Mouse (Mus musculus): ENCODE results near the gene Fn3k.
A peak's percentile ranks its signal among the peaks of the same experiment; 100 is the strongest.

The Fn3k gene

DNA sequence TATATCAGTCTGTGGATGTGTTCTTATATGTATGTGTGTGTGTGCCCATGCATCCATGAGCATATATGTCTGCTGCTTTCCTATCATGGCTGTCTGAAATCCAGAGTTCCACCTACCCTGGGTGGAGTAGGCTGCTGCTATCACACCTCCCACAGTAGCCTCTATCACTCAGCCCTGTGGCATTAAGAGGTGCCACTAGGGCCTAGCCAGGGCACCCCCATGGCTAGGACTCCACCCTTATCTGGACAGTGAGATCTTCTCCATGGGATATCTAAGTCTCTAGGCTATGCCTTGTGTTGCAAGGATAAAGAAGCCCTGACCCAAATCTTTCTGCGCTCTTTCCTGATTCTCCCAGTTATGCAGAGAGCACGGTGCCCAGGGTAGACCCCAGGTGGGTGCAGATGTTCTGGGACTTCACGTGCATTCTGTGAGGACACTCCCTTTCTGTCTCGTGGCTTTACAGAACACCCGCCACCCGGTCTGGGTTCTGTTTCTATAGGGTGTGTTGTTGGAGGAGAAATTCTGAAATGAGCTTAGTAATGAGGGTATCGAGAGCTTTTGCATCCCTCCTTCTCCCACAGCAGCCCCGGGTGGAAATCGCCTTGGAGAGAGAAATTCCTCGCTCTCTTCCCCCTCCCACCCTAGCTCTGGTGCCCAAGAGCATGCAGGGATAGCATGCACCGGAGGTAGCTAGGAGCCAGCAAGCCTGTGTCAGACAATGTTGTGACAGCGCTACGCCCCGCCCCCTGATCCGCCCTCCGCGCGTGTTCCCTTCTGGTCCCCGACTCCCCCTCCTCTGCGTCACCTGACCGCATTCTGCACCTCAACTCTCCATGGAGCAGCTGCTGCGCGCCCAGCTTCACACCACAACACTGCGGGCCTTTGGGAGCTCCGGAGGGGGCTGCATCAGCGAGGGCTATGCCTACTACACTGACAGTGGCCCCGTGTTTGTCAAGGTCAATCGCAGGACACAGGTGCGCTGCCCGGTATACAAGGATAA lies at the start of gene Fn3k:
Gene Fn3k (plus strand): TSS at position 758 of the 1,000 bp plus-strand sequence.
- peak; percentile 88 for DNase-seq (ENCODE audit: low spot score)

DNA sequence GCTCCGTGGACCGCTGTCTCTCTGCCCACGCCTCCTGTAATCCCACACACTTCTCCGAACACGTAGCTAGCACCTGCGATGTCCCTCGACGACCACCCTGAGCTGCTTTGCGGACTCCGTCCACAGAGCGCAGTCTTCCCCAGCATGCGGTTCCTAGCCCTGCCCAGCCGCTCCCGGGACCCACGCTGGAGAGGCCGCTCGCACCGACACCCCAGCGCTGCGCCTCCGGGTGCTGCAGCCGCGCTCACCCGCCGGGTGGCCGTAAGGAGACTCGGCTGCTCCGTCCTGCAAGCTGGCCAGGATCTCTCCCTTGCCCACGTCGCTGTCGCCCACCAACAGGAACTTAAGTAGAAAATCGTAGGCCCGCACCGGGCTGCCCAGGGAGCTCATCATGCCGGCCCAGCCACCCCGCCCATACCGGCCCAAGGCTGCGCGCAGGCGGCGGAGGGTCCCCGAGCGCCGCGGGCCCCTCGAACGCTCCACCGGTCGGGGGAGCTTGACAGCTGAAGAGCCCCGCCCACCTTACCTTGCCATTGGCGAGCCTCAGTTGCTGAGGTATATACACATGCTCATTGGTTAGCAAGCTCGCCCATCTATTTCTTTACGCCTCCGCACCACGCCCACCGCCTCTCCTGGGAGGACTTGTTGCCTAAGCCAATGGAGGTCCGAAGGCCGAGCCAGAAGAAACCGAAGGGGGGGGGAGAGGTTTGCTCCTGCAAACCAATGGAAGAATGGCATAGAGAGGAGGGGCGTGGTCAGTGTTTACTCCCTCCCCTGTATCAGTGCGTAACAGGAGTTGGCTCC lies 46.8 kb upstream of the Fn3k start, which contains the start of gene Rab40b:
Gene Rab40b (minus strand): TSS at position 502 of the 804 bp plus-strand sequence.
- DNase-seq (ENCODE audit: low spot score), result peak; percentile 95

DNA sequence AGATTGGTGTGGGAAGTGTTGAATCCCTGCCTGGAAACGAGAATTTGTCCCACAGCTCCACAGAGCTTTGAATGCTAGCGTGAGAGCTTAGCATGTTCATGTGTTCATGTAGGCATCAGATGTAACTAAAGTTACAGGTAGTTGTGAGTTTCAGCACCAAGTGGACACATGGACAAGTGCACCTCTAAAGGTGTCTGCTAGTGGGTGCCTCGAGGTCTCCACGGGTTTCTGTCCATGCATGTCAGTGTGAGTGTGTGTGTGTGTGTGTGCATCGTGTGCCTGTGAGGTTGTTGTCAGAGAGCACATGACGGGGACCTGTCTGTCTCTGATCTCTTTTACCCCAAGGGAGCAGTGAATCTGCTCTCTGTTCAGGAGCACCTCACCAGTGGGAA lies 46.2 kb upstream of the Fn3k start:
- DNase-seq (ENCODE audit: low spot score), result no peak

DNA sequence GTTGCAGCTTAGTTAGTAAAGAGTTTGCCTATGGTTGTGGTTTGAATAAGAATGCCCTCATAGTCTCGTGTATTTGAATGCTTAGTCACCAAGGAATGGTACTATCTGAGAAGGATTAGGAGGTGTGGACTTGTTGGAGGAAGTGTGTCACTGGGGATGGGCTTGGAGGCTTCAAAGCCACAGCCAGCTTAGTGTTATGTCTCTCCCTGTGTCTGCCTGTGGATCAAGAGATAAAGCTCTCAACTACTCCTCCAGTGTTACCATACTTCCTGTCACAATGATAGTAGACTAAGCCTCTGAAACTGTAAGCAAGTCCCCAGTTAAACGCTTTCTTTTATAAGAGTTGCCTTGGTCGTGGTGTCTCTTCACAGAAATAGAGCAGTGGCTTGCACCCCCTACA lies 43.9 kb upstream of the Fn3k start:
- DNase-seq (ENCODE audit: low spot score), result no peak

DNA sequence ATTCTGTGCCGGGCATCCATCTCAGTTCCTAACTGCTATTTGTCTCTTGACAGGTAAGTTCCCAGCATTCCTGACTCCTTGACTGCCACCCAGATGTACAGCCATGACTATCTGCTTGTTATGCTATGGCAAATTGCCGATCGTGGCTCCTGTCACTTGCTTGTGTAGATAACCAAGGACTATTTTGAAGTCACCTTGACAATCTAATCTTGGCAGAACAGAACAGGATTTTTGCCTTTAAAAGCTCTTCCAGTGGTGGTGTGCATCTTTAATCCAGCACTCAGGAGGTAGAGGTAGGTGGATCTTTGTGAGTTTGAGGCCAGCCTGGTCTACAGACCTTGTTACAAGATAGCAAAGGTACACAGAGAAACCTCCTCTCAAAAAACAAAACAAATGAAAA lies 42.3 kb upstream of the Fn3k start:
- no peak for DNase-seq (ENCODE audit: low spot score)

DNA sequence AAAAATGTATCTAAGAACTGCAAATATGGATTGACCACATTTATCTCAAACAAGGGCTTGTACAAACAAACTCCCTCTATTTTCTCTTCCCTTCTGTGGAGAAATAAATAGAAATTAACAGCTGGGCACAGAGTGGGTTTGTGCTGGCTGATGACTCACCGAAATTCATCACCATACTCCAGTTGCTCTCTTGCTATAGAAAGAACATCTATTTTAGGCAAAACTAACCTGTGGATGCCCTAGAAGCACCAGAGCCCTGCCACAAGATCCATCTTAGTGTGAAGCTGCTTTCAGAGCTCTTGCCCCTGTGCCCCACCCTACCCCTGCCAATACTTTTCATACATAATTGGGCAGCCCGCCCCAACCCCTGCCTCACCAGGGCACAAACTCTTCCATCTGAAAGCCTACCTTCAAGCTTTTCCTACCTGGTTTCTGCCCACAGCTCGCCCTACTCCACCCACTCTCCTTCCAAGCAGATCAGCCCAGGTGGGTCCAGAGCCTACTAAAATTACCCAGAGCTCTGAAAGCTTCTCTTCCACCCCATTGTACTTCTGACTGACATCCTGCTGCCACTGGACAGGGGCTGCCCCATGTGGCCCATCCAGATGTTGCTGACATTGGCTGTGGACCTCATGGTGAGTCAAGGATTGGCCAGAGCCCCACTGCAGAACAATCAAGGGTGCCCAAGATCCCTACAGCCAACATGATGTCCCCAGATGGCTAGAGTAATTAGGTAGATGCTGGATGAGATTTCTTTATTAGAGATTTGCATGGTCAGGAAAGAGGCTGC lies 27.2 kb upstream of the Fn3k start:
- no peak for DNase-seq (ENCODE audit: low spot score)

DNA sequence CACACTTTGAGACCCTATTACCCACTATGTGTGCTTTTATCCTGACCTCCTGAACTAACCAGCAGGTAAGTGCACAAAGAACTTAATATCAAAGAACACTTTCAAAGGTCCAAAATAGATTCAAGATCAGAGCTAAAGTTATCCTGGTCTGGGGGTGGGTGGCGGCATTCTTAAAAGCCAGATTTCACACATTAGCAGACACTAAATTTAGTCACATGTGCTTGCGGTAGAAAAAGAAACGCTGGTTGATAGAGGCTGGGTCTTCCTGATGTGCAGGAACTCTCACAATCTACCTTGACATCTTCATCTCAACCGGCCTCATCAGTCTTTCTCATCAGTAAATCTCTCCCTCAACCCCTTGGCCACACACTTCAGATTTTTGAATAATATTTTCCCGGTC lies 20.0 kb upstream of the Fn3k start:
- DNase-seq (ENCODE audit: low spot score), result no peak

DNA sequence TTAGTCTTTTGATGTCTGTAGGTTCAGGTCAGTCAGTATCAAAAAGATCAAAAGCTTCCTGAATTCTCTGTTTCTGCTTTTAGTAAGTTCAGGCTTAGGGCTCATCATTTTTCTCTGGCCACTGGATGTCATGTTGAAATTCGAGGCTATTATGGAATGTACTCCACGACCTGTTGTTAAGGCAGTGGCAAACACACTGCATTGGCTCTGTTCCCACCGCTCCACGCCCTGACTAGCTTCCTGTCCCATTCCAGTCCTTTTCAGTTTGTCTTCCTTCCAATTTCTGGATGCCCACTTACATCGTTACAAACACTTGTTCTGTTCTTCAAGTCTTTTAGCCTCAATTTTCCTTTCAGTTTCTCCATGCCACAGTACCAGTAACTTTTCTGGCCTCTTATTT lies 19.4 kb upstream of the Fn3k start:
- DNase-seq (ENCODE audit: low spot score), result no peak

DNA sequence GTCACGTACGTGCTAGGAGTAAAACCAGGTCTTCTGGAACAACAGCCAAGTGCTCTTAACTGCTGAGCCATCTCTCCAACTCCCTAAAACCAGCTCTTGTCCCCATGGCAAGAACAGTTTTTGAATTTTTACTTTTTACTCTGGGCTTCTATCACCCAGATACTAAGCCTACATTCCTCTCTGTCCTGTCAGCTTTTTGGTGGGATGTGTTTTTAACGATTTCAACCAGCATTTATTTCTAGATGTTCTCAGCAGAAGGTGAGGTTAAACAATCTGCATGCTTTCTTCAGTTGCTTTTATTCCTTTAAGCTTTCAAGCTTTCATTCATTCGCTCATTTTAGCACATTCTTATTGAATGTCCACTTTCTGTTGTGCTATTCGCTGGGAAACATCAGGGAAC lies 16.7 kb upstream of the Fn3k start:
- no peak for DNase-seq (ENCODE audit: low spot score)

DNA sequence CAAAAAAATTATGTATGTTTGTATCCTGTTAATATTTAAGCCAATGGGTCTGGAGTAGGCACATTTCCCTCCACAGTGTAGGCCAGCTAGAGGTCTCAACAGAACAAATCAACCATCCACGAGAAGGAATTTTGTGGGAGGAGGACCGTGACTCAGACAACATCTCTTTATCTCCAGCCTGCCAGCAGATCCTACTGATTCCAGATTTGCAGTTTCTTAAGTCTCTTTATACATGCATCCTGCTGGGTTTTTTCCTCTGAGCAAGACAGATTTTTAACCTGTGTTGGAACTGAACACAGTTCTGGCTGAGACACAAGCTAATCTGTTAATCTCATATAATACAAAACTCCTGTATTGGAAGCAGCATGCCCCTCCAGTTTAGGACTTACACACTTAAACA lies 15.8 kb upstream of the Fn3k start:
- no peak for DNase-seq (ENCODE audit: low spot score)

DNA sequence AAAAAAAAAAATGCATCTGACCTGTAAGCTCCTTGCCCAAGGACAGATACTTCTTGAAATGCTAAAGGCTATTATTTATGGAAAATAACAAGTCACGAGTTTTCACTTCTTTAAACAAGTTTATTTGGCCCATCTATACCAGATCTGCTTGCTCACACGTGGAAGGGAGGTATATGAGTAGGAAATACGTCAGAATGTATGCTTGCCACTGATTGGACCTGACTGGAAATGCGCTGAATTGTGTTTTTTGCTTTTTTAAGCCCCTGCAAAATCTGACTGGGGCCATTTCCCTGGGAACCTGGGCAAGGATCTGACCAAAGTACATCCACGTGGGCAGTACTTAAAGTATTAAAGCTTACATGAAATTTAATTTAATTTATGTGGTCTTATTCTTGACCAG lies 14.3 kb upstream of the Fn3k start:
- no peak for DNase-seq (ENCODE audit: low spot score)

DNA sequence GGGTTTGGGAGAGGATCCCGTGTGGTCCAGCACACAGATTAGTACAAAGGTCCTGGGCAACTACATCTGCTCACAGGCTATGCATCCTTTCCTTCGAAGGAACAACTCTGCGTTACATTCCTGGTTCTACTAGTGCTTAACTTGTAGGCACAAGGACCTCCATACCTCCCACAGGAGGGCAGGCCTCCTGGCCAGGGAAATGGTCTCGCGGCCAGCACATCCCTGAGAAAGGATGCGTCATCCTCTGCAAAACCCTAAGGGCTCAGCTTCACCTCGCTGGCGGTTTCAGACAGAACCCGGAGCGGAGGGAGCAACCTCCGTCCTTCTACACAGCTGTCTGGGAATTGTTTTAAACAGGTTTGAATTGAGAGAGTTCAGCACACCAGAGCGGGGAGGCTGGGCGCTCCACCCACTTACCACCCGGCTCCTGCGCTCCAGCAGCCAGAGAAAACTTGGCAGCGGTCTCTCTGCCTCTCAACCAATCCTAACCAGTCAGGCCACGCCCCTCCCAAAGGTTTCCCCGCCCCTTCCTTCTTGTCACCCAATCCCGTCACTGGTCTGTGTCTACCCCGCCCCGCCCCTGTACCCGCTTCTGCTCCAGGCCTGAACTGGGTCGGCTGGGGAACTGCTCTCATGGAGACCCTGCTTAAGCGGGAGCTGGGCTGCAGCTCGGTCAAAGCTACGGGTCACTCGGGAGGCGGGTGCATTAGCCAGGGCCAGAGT lies 13.7 kb upstream of the Fn3k start, which contains the start of gene Fn3krp:
Gene Fn3krp (plus strand): TSS at position 572 of the 723 bp plus-strand sequence.
- peak; percentile 100 for DNase-seq (ENCODE audit: low spot score)

DNA sequence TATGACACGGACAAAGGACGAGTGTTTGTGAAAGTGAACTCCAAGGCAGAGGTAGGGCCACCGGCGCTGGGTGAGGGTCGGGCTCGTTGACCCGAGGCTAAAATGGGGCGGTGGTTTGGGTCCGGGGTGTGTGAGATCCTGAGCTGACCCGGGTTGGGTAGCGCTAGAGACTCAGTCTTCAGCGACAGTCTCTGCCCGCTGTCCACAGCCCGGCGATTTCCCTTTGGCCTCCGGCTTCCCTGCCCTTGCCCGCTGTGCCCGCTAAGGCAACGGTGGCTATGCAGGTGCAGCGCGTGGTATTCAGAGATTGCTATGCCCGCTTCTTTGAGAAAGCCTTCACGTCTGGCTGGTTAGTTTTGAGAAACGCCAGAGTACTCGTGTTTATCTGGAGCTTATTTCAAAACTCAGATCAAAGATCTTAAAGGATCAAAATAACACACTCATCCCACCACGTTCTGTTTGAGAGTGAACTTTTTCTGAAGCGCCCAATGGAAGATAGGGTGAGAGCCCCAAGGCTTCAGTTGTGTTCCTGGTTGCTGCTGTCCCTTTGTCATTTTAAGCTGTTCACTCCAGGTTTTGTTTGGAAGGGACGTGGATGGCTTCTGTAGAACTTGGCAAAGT lies 13.1 kb upstream of the Fn3k start:
- DNase-seq (ENCODE audit: low spot score), result no peak

DNA sequence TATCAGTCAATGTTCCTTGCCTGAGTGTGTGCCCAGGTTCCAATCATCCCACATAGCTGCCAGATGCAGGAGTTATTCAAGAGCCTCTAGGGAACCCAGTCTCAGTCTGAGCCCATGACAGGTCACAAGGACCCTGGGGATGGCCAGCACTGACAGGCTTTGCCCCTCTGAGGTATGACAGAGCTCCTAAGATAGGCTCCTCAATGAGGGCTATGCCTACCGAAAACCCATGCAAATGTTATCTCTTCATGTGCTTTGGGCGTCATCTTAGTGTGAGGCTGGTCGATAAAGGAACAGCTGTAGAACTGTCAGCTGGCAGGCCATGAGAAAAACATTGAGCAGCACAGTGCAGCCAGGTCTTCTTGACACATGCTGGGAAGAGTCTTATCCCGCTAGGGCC lies 1.3 kb upstream of the Fn3k start:
- no peak for DNase-seq (ENCODE audit: low spot score)

DNA sequence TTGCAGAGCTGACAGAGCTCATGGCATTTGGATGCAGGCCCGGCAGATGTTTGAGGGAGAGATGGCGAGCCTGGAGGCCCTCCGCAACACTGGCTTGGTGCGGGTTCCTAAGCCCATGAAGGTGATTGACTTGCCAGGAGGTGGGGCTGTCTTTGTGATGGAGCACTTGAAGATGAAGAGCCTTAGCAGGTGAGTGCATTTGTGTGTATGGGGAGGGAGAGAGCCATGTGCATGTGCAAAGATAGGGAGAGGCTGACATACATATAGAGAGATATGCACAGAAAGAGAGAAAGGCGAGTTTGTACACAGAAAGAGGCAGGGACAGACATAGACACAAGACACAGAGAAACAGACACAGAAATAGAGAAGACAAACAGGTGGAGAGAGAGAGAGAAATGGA lies 2.5 kb downstream of the Fn3k start:
- DNase-seq (ENCODE audit: low spot score), result no peak

DNA sequence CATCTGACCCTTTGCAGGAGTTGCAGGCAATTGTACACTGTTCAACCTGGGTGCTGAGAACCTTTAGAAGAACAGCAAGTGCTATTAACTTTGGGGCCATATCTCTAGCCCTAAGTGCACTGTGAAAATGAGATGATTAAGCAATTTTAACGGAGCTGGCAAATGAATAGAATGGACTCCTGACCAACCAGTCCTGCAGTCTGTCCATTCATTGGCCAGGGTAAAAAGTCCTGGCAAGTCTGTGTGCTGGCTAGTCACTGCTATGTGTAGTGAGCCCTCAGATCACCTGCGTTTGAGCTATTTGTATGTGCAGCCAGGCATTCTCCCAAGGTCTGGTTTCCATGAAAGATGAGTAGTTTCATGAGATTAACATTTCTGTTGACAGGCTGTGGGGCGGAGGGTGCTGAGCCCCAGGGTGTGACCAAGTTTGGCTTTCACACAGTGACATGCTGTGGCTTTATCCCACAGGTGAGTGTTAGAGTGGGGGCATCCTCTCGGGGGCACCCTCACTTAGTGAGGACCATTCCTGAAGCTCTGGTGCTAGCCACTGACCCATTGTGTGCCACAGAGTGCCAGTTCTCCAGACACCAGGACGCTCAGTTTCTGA lies 5.1 kb downstream of the Fn3k start:
- DNase-seq (ENCODE audit: low spot score), result no peak

DNA sequence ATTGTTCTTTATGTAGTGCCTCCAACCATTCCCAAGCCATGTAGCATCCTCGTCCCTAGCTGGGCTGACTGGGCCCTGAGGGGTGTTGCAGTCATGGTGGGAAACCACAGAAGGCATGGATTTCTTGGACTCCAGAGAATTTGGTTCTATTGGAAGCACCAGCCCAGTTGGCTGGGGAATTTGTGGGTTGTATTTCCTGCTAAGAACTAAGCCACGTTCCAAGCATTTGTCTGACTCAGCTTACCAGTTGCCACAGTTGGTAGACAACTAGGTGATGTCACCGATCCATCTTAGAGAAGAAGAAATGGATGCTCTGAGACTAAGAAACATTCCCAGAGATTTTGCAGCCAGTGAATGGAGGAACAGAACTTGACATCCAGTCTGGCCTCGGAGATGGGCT lies 6.9 kb downstream of the Fn3k start:
- no peak for DNase-seq (ENCODE audit: low spot score)

DNA sequence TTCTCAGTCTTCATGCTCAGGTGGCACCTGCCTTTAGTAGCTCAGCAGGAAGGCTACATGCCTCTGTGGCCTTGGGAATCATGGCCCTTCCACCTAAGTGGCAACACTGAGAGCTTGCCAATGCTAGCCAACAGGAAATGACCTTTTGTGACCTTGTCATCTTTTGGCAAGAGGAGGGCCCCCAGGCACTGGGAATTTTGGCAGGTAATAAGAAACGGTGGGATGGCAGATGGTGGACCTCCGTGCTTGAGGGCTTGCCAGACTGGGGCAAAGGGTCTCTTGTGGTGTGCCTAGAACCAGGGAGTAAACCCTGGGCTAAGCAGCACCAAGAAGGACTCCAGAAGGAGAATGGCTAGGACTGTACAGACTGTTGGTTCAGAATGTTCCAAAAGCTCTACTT lies 7.4 kb downstream of the Fn3k start:
- DNase-seq (ENCODE audit: low spot score), result no peak

DNA sequence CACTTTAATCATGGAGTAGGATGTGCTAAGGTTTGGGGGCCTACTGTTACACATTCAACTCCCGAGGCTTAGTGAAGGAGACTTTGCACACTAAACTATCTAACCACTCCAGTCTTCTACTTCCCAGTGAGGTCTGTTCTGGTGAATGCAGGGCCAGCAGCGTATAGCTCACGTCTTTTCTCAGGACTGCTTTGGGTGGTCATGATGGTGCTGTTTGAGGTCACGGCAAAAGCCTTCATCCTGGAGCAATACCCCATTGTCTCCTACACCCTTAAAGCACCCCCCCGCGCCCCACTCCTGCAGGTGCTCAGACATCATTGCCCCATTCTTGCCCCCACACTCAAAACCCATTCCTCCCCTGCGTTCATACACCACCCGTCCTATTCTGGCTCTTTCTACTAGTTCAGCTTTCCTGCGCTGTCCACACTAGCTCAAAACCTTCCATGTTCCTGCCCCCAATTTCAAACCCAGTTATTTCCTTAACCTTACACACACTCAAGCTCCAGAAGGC lies 16.6 kb downstream of the Fn3k start:
- DNase-seq (ENCODE audit: low spot score), result no peak
